9 mouse cellular contexts compared by ENCODE assay signal in the genomic region with DNA sequence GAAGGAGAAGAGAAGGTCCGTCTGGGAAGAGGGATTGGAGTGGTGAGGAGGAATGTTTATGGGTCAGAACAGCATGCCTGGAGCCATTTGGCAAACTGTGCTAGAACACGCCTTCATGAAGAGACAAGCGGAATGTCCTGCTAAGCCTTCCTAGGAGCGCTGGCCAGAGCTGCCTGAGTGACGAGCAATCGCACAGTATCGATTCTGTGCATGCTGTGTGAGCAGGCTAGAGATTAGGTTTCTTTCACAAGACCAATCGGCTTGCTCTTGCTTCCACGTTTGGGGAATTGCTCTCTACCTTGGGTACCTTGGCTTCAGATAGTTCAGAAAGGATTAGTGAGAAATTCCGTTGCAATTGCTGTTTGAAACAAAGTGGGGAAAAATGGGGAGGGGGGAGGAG. TPM values are rescaled to one million over a fixed set of nuclear protein-coding genes. Genes with fewer than 3 reads are reported as not detected.
DNase-seq lines count a peak whose midpoint lies in the region; ATAC-seq lines count a peak whose summit lies in the region.
"Had no signal": no experiment of that assay in that cellular context is flagged by ENCODE, and none has a peak within 500 bp of the region (broad histone marks: within the 10 kb centered on the region; RNA-seq: fewer than 3 reads in every experiment).

No protein-coding gene starts in this region.

- 0 out of 2 replicates have a peak overlapping the region, but pooled peaks have one; percentile 32 for H3K9ac ChIP-seq in limb, embryonic 11.5 days (ENCODE audit: low read length)
- H3K9ac ChIP-seq: liver, embryonic 14.5 days had no signal

- H3K9me3 ChIP-seq in limb, embryonic 11.5 days (ENCODE audit: control insufficient read depth, low read length): no peaks in the 10 kb centered on the region

- H3K36me3 ChIP-seq in limb, embryonic 11.5 days (ENCODE audit: control insufficient read depth, insufficient read depth, low read length): no peaks in the 10 kb centered on the region

- peak; percentile 46; the same call in 1 of the 2 replicates for ATAC-seq in limb, embryonic 11.5 days (ENCODE audit: insufficient number of reproducible peaks, low FRiP score, low TSS enrichment, low read depth)

- peak; percentile 81 for DNase-seq in heart, adult 11 months
- no peak for DNase-seq in heart, postnatal 36 days
- peak; percentile 38 for DNase-seq in retina, embryonic 14.5 days (ENCODE audit: low spot score)
- DNase-seq in retina, postnatal 1 day: no peak
- DNase-seq in limb, embryonic 11.5 days (ENCODE audit: low spot score): peak; percentile 60
- no peak for DNase-seq in spleen, postnatal 14 days (ENCODE audit: low spot score in 2 of 2)
- DNase-seq in frontal cortex, adult 2 months (ENCODE audit: extremely low spot score in 1 of 2, low spot score in 1 of 2): no peak
- no peak for DNase-seq in urinary bladder, adult 2 months (ENCODE audit: low spot score)

- no peak overlapping the region for H3K4me3 ChIP-seq in limb, embryonic 11.5 days (ENCODE audit: low read depth, low read length)

- intact Hi-C loops in heart, postnatal 36 days (cut with DNase I): no loop called here

- 0 out of 2 replicates have a peak overlapping the region, but pooled peaks have one; percentile 69 for H3K27ac ChIP-seq in limb, embryonic 11.5 days (replicated peaks; ENCODE audit: low read depth, low read length)
- H3K27ac ChIP-seq: liver, embryonic 14.5 days had no signal

- no peaks in the 10 kb centered on the region for H3K27me3 ChIP-seq in limb, embryonic 11.5 days (ENCODE audit: control insufficient read depth, insufficient read depth, low read length)

- H3K4me1 ChIP-seq in limb, embryonic 11.5 days (ENCODE audit: control insufficient read depth, insufficient read depth, low read length): peaks cover 13% of the 10 kb centered on the region

- H3K4me2 ChIP-seq in limb, embryonic 11.5 days (ENCODE audit: low read depth, severe bottlenecking): peak overlapping the region; percentile 24

- 16% methylated on average over 10 of the region's 10 CpGs for WGBS in limb, embryonic 11.5 days

RNA-seq across cellular contexts. Expression of gene Fdx1, which starts 35.2 kb away (rescaled TPM):
- total RNA-seq in heart, postnatal 36 days (2021): 100 to 1,000 TPM; 100 to 123 TPM
- polyA plus RNA-seq in limb, embryonic 11.5 days (2014; fragmentation: Nextera tagmentation; extraction: Ambion mirVana): 63.9 and 67.6 TPM in 2 replicates
- 25.4 and 26.0 TPM in 2 replicates for polyA plus RNA-seq in frontal cortex, adult 2 months (2012; rRNA removed)
- polyA plus RNA-seq in urinary bladder, adult 2 months (2012; rRNA removed): 56.6 and 68.7 TPM in 2 replicates

Comparison
In these comparisons a context has a peak if more than half of its experiments do, and no peak if none do; other contexts are left out.
1. DNase-seq: peak in heart, adult 11 months (single experiment), retina, embryonic 14.5 days (single experiment) and limb, embryonic 11.5 days (single experiment); none in heart, postnatal 36 days (0 of 2), retina, postnatal 1 day (single experiment), spleen, postnatal 14 days (0 of 2), frontal cortex, adult 2 months (0 of 2) and urinary bladder, adult 2 months (single experiment).